20 mouse cellular contexts compared by ENCODE assay signal in the genomic region with DNA sequence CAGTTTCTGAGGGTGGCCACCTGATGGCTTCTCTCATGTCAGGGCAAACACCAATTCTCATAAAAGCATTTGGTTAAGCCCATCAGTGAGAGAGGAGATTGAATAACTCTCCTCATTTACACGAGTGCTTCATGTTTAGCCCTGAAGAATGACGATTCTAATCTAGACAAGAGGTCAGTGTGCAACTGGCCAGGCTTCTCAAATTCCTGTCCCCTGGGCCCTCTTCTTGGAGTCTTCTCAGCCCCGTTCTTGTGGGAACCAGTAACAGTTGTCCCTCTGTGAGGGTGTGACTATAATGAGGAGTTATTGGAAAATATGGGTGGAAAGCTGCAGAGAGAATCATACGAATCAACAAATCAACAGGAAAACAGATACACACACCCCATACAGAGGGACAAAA.
A peak's percentile ranks its signal among the peaks of the same experiment; 100 is the strongest.
DNase-seq lines count a peak whose midpoint lies in the region; ATAC-seq lines count a peak whose summit lies in the region.
"Had no signal": no experiment of that assay in that cellular context is flagged by ENCODE, and none has a peak within 500 bp of the region (broad histone marks: within the 10 kb centered on the region; RNA-seq: fewer than 3 reads in every experiment).

No protein-coding gene starts in this region.

- no peaks in the 10 kb centered on the region for H3K27me3 ChIP-seq in intestine, embryonic 16.5 days (replicated peaks; ENCODE audit: control insufficient read depth, insufficient read depth, low read length)
- H3K27me3 ChIP-seq: hindbrain, embryonic 15.5 days; limb, embryonic 13.5 days; lung, embryonic 15.5 days; stomach, embryonic 15.5 days had no signal

- no peaks in the 10 kb centered on the region for H3K4me1 ChIP-seq in intestine, embryonic 16.5 days (ENCODE audit: control insufficient read depth, insufficient read depth, low read length)
- H3K4me1 ChIP-seq: stomach, embryonic 15.5 days had no signal

- peak; percentile 59 for DNase-seq in adrenal gland, postnatal 10 days
- no peak for DNase-seq in adrenal gland, postnatal 4 days (ENCODE audit: low spot score in 2 of 2)
- DNase-seq in heart, adult 9 months (ENCODE audit: low spot score in 2 of 2), result peak; percentile 41 to 50
- DNase-seq in heart, postnatal 36 days, result no peak
- DNase-seq in adrenal gland, postnatal 14 days, result peak; percentile 53
- DNase-seq in gastrocnemius, postnatal 25 days, result peak; percentile 63
- no peak for DNase-seq in left cerebral cortex, postnatal 14 days (ENCODE audit: low spot score in 2 of 2)
- DNase-seq: embryo, embryonic 11 days; right cerebral cortex, postnatal 25 days; thymus, adult 18-20 months; thymus, postnatal 4 days had no signal

- no peak for ATAC-seq in intestine, embryonic 16.5 days

- no peak overlapping the region for H3K27ac ChIP-seq in intestine, embryonic 16.5 days (ENCODE audit: low read length)
- H3K27ac ChIP-seq: hindbrain, embryonic 15.5 days; limb, embryonic 13.5 days; liver, embryonic 14.5 days; lung, embryonic 15.5 days; macrophage; midbrain, embryonic 10.5 days; stomach, embryonic 15.5 days had no signal

- intact Hi-C loops in heart, postnatal 36 days (cut with DNase I), result no loop called here
- intact Hi-C loops in left cerebral cortex, postnatal 14 days (cut with DNase I), result no loop called here

- H3K4me2 ChIP-seq in intestine, embryonic 16.5 days (ENCODE audit: low read depth, low read length), result no peak overlapping the region
- H3K4me2 ChIP-seq: hindbrain, embryonic 15.5 days; limb, embryonic 13.5 days; lung, embryonic 15.5 days; stomach, embryonic 15.5 days had no signal

- 70% methylated on average over 4 of the region's 4 CpGs for WGBS in intestine, embryonic 16.5 days

- no peak overlapping the region for H3K9ac ChIP-seq in intestine, embryonic 16.5 days (ENCODE audit: low read depth, low read length)
- H3K9ac ChIP-seq: hindbrain, embryonic 15.5 days; limb, embryonic 13.5 days; liver, embryonic 14.5 days; lung, embryonic 15.5 days; stomach, embryonic 15.5 days had no signal

- H3K9me3 ChIP-seq in intestine, embryonic 16.5 days (ENCODE audit: control insufficient read depth, low read length), result no peaks in the 10 kb centered on the region
- H3K9me3 ChIP-seq: hindbrain, embryonic 15.5 days; limb, embryonic 13.5 days; lung, embryonic 15.5 days; midbrain, embryonic 10.5 days; stomach, embryonic 15.5 days had no signal

- no peaks in the 10 kb centered on the region for H3K36me3 ChIP-seq in intestine, embryonic 16.5 days (ENCODE audit: control insufficient read depth, insufficient read depth, low read length)
- H3K36me3 ChIP-seq: G1E; hindbrain, embryonic 15.5 days; limb, embryonic 13.5 days; lung, embryonic 15.5 days; midbrain, embryonic 10.5 days; stomach, embryonic 15.5 days had no signal

- no peak overlapping the region for H3K4me3 ChIP-seq in intestine, embryonic 16.5 days (ENCODE audit: low read length)
- H3K4me3 ChIP-seq: hindbrain, embryonic 15.5 days; limb, embryonic 13.5 days; lung, embryonic 15.5 days; midbrain, embryonic 10.5 days; stomach, embryonic 15.5 days had no signal

Comparison
In these comparisons a context has a peak if more than half of its experiments do, and no peak if none do; other contexts are left out.
1. DNase-seq: peak in adrenal gland, postnatal 10 days (single experiment), heart, adult 9 months (2 of 2), adrenal gland, postnatal 14 days (single experiment) and gastrocnemius, postnatal 25 days (single experiment); none in adrenal gland, postnatal 4 days (0 of 2), heart, postnatal 36 days (0 of 2) and left cerebral cortex, postnatal 14 days (0 of 2).